Mouse (Mus musculus): Measurements from ENCODE around the gene Slfn5.
"Not testable (repeated sequence)": the region's sequence is repeated elsewhere in the genome, so short reads cannot be mapped to it uniquely, and the experiment has no call there.

Gene Slfn5

GRCm38 (mm10) chr11:82947457-82947856 lies 3.7 kb upstream of the Slfn5 start:
- no peak for DNase-seq (ENCODE audit: low spot score)

GRCm38 (mm10) chr11:82949036-82949435 lies 2.1 kb upstream of the Slfn5 start:
- no peak for DNase-seq (ENCODE audit: low spot score)

DNA sequence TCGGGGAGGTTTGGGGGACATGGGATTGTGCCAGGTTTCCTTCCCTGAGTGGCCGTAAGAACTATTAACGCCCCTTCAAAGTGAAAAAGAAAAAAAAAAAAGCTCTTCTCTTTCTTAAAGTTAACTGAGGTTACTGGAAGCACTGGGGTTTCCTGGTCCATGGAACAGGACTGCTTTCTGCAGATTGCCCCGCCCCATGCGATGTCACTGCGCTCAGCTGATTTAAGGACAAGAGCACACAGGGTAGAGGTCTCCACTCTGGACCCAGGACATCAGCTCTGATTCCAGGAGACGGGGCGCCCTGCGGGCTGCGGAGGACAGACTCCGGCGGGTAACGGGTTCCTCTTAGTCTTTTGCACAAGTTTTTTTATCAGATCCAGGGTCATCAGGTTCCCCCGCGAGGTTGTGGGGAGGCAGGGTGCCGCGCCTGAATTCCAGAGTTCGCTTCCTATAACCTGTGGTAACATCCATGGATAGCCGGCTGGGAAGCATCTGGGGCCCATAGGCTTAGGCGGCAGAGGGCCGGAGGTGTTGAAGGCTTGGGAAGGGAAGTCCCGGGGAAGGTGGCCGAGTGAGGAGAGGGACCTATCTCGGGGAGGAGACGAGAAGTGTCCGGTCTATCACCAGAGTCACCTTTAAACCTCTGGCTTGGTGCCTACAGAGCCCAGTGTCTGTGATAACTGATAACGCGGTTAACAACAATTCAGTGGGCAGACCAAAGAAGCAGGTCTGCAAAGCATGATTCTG lies 889 bp downstream of the Slfn5 start:
- no peak for DNase-seq (ENCODE audit: low spot score)

DNA sequence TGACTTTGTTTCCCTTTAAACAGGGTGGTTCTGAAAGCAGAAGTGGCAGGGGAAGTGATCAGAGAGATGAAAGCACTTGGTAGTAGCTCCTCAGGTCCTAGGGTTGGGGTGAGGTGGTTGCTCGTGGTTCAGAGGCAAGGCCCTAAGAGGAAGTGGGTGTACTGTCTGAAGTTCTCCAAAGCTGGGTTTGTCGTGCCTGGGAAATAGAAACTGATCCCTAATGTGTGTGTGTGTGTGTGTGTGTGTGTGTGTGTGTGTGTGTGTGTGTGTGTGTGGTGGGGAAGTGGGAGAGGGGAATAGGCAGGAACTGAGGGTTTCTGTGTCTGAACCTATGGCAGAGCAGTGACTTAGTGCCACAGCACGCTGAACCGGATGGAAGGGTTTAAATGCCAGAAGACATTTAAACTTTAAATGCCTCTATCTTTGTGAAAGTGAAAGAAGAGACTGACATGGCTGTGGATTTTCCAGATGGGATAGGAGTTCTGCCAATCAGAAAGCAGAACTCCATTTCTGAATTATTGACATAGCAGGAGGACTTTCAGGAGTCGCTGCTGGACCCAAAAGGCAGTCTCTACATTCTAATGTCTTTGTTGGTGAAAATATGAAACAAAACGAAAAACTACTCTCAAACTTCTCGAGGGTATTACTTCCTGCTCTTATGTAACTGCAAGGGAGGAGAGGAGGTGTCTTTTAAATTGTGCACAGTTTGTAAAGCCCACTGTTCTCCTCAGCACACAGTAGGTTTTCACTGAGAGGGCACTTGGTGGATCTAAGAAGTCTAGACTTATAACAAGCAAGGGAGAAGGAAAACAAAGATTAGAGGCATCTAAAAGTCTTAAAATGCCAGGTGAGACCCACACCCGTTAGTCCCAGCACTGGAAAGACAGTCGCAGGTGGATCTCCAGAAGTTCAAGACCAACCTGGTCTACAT lies 1.7 kb downstream of the Slfn5 start:
- DNase-seq (ENCODE audit: low spot score): no peak

GRCm38 (mm10) chr11:82954631-82955030 lies 3.5 kb downstream of the Slfn5 start:
- no peak for DNase-seq (ENCODE audit: low spot score)

DNA sequence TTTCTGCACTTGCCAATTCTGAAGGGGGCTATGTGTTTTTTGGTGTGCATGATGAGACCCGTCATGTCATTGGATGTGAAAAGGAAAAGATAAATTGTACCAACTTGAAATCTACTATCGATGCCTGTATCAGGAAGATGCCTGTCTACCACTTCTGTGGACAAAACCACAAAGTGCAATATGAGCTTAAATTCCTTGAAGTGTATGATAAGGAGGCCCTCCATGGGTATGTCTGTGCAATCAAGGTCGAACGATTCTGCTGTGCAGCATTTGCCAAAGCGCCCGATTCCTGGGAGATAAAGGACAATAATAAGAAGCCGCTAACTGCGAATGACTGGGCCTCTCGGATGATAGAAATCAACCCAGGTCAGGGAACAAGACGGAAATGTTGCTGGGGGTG lies 5.8 kb downstream of the Slfn5 start:
- no peak for DNase-seq (ENCODE audit: low spot score)

- peak; percentile 62 for DNase-seq (ENCODE audit: low spot score)
Measured at GRCm38 (mm10) chr11:82959613-82960012, 8.5 kb downstream of the Slfn5 start.

- DNase-seq (ENCODE audit: low spot score): no peak
Measured at GRCm38 (mm10) chr11:82961743-82962142, 10.6 kb downstream of the Slfn5 start.

DNA sequence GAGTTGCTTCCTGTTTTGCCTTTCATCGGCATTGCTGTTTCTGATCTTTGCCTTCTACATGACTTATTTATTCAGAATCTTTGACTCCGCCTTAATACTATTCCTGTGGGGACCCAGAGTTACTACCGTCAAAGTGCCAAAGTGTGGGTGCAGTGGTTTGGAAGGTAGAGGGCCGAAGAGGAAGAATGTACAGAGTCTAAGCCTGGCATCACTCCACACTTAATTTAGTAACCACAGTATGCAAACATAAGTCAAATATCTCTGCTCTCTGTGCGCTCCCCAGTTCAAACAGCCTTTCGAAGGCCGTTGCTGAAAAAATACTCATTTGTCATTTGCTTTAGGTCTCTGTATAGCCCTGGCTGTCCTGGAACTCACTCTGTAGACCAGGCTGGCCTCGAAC lies 11.1 kb downstream of the Slfn5 start:
- DNase-seq (ENCODE audit: low spot score): no peak

GRCm38 (mm10) chr11:82970712-82971589 lies 19.8 kb downstream of the Slfn5 start:
- peak; percentile 78 for DNase-seq (ENCODE audit: low spot score)

GRCm38 (mm10) chr11:82971590-82971974 lies 20.4 kb downstream of the Slfn5 start:
- DNase-seq (ENCODE audit: low spot score): no peak

DNA sequence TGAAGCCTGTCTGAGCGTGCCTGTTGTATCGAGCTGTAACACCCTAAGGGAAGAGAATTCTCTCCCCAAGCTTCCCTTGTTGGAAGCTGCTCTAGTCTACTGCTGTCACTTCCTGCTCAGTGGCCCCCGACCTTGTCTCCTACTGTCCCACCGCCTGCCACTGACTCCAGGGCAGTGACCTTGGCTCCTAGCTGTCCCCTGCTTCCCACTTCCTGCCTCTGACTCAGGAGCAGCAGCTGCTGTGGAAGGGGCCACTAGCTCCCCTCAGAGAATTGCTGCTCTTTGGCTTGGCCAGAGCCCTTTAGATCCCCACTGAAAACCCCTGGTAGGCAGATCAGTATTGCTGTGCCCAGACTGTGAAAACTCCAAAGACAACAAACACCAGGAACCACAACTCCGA lies 22.8 kb downstream of the Slfn5 start:
- DNase-seq (ENCODE audit: low spot score): no peak

DNA sequence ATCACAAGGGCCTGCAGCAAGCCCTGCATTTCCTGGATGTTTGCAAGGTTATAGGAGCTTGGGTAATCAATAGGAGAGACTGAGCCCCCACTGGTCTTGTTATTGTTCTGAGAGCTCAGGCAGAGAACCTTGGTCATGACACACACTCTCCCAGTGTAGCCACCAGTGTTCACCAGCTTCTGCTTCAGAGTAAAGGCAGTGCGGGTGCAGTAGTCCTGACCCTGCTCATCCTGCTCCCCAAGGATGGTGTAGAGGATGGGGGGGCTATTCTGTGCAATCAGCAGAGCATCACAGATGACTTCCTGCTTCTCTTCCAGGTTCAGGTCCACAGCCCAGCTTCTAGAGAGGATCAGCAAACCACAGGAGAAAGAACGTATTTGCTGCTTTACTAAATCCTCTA lies 31.3 kb downstream of the Slfn5 start:
- DNase-seq (ENCODE audit: low spot score): not testable (repeated sequence)

- no peak for DNase-seq (ENCODE audit: low spot score)
Measured at GRCm38 (mm10) chr11:82983193-82983592, 32.0 kb downstream of the Slfn5 start.

DNA sequence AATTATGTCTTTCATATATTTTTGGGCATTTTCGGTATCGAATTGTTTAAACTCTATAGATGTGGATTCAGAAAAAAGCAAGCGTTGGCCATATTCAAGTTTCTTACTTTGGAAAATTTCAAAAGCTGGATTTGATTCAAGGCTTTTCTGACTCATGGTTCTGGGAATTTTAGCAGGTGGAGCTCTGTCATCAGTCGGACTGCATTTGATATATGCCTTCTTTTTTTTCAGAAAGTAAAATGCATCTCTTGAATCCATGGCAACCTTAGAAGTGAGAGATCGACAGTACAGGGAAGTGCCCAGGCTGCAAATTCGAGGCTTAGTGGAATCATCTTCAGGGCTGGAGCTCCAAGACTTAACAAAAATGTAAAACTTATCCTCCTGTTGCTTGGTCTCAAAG lies 36.5 kb downstream of the Slfn5 start:
- DNase-seq (ENCODE audit: low spot score): no peak

DNA sequence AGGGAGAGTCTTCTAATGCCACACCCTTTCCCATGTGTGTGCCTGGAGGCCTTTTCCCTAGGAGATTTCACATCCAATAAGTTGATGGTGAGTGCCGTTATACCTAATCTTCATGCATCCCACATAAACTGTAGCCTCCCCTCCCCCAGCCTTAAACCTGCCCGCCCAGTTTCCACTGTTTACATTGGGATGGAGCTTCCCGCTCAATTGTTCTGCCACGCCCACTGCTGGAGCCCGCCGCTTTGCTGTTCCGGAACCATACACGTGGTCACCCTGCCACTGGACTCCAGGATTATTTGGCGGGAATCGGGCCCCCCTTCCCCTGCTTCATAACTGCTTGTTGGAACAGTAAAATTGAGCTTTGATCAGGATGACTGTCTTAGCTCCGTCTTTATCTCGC lies 38.2 kb downstream of the Slfn5 start:
- DNase-seq (ENCODE audit: low spot score): peak; percentile 49

DNA sequence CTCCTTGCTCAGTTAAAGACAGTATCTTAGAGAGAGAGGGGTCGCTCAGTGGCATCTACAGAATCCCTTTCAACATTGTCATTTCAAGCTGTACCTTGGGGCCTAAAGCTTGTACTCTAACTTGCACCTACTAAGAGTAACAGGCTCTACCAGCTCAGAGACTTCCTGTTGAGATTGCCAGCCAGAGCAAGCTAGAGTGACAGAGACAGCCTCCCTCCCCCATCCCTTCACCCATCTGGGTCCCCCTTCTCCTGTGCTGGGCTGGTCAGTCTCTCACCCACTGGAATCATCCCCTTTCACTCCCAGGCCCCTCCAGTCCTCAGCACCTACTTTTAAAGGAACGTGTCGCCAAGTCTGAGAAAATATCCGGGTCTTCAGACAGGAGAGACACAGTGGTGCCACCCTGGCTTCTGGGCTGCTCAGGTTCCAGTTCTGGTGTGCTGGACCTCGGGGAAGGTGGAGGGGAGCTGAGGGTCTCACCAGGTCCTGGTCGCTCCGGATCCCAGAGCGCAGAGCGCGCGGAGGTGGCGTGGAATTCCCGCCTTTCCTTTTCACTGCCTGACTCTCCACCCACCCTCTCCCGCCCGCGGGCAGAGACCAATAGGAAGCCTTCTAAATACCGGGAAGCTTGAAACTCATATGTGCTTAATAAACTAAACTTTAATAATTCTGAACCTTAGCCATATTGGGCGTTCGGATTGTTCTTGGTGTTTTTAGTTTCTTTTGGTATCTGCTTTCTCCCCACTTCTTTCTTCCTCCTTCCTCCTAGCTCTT lies 39.6 kb downstream of the Slfn5 start:
- DNase-seq (ENCODE audit: low spot score): peak; percentile 77

DNA sequence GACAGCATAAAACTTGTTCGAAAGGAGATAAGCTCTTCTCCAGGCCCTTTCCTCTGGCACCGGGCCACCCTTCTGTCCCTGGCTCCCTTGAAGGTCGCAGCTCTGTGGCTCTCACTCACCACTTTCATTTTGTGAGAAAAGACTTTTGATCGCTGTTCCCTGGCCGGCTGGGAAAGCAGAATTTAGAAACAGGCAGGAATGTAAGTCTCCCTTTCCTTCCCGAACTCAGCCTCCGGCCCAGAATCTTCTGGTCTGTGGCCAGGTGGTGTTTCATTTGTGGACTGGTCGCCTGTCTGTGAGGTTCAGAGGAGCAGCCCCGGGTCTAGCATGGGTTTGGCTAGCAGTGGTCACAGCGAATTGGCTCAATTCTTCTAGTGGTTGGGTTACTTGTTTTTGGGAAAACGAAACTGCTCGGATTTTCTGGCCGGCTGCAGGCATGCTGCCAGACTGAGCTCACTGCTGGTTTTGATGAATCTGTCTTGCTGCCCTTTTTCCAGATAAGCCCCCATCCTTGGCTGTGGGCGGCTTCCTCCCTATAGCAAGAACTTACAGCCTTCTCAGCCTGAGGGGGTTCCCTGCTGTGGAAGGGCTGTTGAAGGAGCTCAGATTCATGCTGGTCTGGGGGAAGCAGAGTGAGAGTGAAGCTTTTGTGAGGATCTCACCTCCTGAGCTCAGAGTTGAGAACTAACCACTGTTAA lies 40.5 kb downstream of the Slfn5 start, which contains the start of gene Slfn9:
Gene Slfn9 (minus strand): TSS at position 362 of the 698 bp plus-strand sequence.
- DNase-seq (ENCODE audit: low spot score): peak; percentile 55

DNA sequence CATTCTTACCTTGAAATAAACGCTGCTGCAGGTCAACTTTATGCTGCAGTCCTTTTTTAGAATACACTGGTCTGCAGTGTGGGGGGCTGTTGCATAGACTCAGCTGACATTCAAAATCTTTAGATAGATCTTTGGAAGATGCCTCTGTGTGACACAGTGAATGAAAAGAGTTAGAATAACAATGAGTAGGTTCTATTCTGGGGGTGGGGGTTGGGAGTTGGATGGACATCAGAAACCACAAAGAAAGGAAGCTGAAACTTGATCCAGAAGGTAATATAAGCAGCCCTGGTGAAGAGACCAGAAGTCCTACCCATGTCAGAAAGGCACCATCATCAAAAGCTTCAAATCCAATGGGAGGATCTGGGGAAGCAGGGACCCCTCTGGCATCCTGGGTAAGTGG lies 62.2 kb downstream of the Slfn5 start:
- DNase-seq (ENCODE audit: low spot score): no peak

Measured in embryo, embryonic 10.5 days (tissue).